Mouse (Mus musculus) layer of hippocampus, postnatal 10 days (tissue): ENCODE data around the gene Gria1. TPM values are rescaled to one million over a fixed set of nuclear protein-coding genes. Genes with fewer than 3 reads are reported as not detected.

Source experiments
- DNase-seq, 2 experiments: peaks; one replicate each; pipeline ENCODE4 v3.0.0; 2021; ENCODE audit warnings: low spot score in 2 of 2
- total RNA-seq, 2 experiments: library from RNA; stranded (reverse); gene quantifications; 2 replicates each; pipeline ENCODE4 v1.2.3; 2021

Gene Gria1
- total RNA-seq, 2 experiments from 2014 or later = 456 to 489 TPM

DNA sequence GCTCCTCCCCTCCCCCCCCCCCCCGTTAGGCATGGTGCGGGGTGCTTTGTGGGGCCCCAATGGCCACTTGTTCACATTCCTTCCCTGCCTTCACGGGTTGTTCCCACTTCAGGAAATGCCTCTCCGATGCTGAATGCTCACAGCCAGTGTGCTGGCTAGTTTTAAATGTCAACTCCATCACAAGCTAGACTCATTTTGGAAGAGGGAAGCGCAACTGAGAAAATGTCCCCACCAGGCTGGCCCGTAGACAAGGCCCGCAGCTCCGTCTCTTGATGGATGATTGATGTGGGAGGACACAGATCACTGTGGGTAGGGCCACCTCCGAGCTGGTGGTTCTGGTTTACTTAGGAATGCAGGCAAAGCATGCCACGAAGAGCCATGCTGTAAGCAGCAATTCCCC, 266.9 kb downstream of the Gria1 start:
- DNase-seq = peak in 1 of 2 experiments; percentile 22

DNA sequence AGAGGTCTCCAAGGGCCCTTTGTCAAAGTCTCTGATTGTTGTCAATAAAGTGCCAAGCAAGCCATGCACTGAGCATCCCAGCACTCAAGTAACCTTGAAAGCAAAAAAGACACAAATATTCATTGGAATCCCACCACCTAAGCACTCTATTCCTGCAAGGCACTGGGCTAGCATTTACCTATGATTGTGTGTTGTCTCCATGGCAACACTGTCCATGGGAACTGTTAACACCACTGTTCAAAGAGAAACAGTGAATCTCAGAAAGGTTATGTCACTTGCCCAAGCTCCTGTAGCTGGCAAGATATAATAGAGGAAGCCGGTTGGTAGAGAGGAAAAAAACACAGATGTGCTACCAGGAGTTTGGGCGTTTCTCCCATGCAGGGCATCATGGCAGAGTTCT, 274.9 kb downstream of the Gria1 start:
- no peak for DNase-seq

DNA sequence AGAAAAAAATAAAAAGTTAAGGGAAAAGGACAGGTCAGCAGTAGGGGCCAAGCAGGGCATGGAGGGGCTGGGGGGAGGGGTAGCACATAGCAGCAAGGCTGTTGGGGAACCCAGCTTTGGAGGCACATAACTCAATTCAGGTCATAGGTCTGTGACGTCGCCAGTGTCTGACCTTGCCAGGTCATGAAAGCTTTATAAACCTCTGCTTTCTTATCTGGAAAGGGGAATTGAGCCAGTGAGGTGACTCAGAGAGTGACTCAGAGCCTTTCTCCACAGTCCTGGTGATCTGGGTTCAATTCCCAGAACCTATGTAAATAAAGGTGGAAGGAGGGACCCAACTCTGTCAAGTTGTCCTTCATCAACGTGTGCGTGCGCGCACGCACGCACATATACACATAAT, 286.2 kb downstream of the Gria1 start:
- DNase-seq = no peak

DNA sequence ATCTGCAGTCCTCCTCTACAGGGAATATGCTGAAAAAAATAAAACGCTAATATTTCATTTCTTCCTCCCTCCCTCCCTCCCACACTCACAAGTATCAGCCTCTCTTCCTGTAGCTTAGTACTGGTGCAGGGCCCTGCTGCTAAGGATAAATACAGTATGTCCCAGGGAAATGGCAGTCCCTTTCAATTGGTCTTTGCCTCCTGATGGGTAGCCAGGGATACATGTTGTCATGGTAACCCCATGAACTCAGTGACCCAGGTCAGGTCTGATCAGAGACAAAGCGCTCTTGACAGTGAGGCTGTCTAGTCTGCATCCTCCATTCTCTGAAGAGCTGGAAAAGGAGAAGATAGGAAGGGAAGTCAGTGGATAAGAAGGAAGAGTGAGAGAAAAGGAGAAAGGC, 287.1 kb downstream of the Gria1 start:
- DNase-seq = no peak

DNA sequence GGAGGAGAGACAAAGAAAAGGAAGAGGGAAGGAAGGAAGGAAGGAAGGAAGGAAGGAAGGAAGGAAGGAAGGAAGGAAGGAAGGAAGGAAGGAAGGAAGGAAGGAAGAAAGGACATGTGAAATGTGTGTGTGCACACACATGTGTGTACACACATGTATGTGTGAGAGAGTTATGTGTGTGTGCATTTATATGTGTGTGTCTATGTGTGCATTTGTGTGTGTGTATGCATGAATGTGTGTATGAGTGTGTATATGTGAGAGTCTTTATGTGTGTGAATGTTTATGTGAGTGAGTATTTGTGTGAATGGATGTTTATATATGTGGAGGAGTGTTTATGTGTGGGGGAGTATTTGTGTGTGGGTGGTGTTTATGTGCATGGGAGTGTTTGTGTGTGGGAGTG, 287.5 kb downstream of the Gria1 start:
- no peak for DNase-seq

DNA sequence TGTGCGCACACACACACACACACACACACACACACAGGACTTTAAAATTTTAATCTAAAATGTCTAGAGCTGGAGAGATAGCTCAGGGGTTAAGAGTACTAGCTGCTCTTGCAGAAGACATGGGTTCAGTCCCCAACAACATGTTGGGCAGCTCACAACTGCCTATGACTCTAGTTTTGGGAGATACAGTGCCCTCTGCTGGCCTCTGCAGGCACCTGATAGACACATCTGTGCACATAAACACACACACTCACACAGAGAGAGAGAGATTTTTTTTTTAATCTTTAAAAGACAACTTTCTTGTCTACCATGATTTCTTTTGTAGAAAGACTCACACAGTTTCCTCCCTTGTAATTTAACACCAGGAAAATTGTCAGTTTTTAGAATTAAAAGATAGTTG, 292.4 kb downstream of the Gria1 start:
- DNase-seq = no peak

DNA sequence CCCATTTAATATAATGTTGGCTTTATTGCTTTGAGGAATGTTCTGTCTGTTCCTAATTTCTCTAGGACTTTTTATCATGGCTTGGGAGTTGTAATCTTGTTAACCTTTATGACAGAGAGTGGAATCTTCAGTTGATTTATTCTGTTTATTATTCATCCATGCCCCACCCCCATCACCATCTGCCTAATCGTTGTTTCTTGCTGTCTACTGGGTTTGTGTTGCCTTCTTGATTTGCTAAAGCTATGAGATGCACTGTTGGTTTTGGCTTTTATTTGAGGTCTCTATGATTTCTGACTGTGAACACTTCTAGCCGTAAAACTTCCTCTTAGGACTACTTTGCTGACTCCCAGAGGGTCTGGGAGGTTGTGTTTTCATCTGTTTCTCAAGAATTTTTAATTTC, 294.9 kb downstream of the Gria1 start:
- no peak for DNase-seq

DNA sequence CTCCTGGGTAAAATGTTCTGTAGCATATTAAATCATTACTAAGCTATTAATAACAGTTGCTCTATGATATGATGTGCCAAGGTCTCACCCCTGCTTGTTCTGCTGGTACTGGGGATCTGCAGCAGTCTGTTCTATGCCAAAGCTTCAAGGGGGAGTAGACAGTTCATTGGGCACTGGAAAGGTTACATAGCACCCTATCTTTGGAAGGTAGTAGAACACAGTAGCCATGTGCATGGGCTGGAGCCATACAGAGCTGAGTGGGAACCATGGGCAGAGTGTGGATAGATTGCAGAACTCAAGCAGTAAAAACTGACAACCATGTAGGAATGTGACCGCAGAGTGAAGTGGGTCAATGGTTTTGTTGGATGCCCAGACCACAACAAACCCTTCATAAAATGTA, 295.7 kb downstream of the Gria1 start:
- DNase-seq = no peak

DNA sequence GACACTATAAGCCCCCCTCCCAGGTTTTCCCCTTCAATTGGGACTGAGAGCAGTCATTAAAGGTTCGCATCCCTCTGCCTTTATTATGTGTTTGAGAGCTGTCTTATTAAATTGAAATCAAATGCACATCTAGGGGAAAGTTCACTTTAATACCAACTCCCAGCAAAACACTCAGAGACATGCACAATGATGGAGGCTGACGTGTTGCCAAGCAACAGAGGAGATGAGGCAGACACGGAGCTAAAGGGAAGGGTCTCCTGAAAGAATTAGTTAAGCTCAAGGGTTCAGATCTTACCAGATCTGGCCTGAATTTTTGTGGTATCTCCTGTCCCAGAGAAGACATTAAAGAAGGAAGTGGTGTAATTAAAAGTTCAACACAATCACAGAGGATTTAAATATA, 305.9 kb downstream of the Gria1 start:
- no peak for DNase-seq

DNA sequence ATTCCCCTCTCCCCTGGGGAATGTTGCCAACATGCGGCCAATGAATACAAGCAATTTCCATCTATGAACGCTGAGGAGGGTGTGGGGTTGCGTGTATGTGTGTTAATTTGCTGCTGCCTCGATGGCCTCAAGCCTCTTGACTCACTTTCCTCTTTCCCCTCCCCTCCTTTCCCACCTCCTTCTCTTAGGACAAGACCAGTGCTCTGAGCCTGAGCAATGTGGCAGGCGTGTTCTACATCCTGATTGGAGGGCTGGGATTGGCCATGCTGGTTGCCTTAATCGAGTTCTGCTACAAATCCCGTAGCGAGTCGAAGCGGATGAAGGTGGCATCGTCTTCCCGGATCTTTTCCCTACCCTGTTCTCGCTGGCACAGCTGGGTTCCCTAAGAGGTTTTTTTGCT, 306.3 kb downstream of the Gria1 start:
- DNase-seq = no peak

DNA sequence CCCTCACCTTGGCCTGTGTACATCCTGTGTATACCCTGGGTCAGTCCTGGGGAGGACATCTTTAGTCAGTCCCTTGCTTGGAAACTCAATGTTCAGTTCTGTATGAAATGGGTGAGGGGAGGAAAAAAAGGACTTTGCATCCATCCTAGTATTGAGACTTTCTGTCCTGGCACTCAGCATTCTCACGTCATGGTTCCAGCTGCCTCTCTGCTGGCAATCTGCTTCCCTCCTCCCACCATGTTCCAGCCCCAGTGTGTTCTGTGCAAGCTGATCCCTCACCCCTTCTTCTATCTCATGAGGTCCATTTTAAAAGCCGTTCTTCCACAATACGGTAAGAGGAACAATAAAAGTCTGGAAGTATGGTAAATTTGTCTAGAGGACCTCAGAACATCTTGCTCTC, 308.2 kb downstream of the Gria1 start:
- peak; percentile 61 to 65 for DNase-seq

DNA sequence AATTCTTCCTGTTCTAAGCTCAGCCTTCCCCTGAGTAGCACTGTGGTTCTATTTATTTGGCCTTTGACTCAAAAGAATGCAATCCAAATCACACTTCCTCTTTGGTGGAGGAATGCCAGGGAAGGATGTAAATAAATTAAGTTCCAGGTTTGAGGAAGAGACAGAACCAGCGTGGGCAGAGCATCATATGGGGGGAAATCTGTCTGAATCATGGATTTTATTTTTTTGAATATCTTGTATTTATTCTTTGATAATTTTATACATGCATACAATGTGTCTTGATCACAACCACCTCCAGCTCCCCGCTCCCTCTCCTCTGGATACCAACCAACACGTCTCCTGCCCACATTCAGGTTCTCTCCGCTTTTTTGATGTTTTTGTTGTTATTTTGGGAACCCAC, 312.9 kb downstream of the Gria1 start:
- DNase-seq = peak; percentile 2 to 15
